Mouse (Mus musculus) cerebellum, adult 11-12 months (tissue): ENCODE measurements around the gene Fgfr2.

ENCODE experiments used
- DNase-seq: peaks from one replicate; pipeline ENCODE4 v3.0.0; 2022

The Fgfr2 gene

GRCm38 (mm10) chr7:132315149-132316091, 807.7 kb downstream of the Fgfr2 start:
- DNase-seq, result peak; percentile 82

- DNase-seq, result peak; percentile 70
Observed at GRCm38 (mm10) chr7:132312396-132312795, 810.8 kb downstream of the Fgfr2 start.

GRCm38 (mm10) chr7:132308537-132309191, 814.5 kb downstream of the Fgfr2 start:
- DNase-seq, result no peak

- DNase-seq, result no peak
Observed at GRCm38 (mm10) chr7:132307722-132308271, 815.4 kb downstream of the Fgfr2 start.

- no peak for DNase-seq
Observed at GRCm38 (mm10) chr7:132306671-132307412, 816.3 kb downstream of the Fgfr2 start.

GRCm38 (mm10) chr7:132305492-132306375, 817.4 kb downstream of the Fgfr2 start:
- DNase-seq, result no peak

- DNase-seq, result no peak
Observed at GRCm38 (mm10) chr7:132304424-132305085, 818.6 kb downstream of the Fgfr2 start.

- no peak for DNase-seq
Observed at GRCm38 (mm10) chr7:132303988-132304387, 819.2 kb downstream of the Fgfr2 start.

- no peak for DNase-seq
Observed at GRCm38 (mm10) chr7:132302508-132303241, 820.5 kb downstream of the Fgfr2 start.

GRCm38 (mm10) chr7:132299661-132300210, 823.4 kb downstream of the Fgfr2 start:
- DNase-seq, result no peak

GRCm38 (mm10) chr7:132298412-132298990, 824.6 kb downstream of the Fgfr2 start:
- no peak for DNase-seq

- no peak for DNase-seq
Observed at GRCm38 (mm10) chr7:132296661-132297443, 826.3 kb downstream of the Fgfr2 start.

GRCm38 (mm10) chr7:132296132-132296531, 827.0 kb downstream of the Fgfr2 start:
- peak; percentile 65 for DNase-seq

GRCm38 (mm10) chr7:132287340-132287664, 835.8 kb downstream of the Fgfr2 start:
- DNase-seq, result no peak

- no peak for DNase-seq
Observed at GRCm38 (mm10) chr7:132286630-132287339, 836.4 kb downstream of the Fgfr2 start.

- no peak for DNase-seq
Observed at GRCm38 (mm10) chr7:132284795-132285194, 838.4 kb downstream of the Fgfr2 start.

GRCm38 (mm10) chr7:132284048-132284737, 839.0 kb downstream of the Fgfr2 start:
- no peak for DNase-seq

- DNase-seq, result no peak
Observed at GRCm38 (mm10) chr7:132282576-132282975, 840.6 kb downstream of the Fgfr2 start.
